Mouse (Mus musculus) duodenum, adult 2 months (tissue): ENCODE data around the gene Ccpg1. TPM values are rescaled to one million over a fixed set of nuclear protein-coding genes. Genes with fewer than 3 reads are reported as not detected.

Experiments used
- polyA plus RNA-seq: library from polyadenylated mRNA; depleted of rRNA; stranded (reverse); fragments of >200 nt; gene quantifications from 2 replicates; pipeline ENCODE4 v1.2.3, GENCODE M21; 2012; ENCODE audit warnings: low replicate concordance; rRNA removed

Gene Ccpg1
- polyA plus RNA-seq: 1.7 and 3.1 TPM in 2 replicates

DNA sequence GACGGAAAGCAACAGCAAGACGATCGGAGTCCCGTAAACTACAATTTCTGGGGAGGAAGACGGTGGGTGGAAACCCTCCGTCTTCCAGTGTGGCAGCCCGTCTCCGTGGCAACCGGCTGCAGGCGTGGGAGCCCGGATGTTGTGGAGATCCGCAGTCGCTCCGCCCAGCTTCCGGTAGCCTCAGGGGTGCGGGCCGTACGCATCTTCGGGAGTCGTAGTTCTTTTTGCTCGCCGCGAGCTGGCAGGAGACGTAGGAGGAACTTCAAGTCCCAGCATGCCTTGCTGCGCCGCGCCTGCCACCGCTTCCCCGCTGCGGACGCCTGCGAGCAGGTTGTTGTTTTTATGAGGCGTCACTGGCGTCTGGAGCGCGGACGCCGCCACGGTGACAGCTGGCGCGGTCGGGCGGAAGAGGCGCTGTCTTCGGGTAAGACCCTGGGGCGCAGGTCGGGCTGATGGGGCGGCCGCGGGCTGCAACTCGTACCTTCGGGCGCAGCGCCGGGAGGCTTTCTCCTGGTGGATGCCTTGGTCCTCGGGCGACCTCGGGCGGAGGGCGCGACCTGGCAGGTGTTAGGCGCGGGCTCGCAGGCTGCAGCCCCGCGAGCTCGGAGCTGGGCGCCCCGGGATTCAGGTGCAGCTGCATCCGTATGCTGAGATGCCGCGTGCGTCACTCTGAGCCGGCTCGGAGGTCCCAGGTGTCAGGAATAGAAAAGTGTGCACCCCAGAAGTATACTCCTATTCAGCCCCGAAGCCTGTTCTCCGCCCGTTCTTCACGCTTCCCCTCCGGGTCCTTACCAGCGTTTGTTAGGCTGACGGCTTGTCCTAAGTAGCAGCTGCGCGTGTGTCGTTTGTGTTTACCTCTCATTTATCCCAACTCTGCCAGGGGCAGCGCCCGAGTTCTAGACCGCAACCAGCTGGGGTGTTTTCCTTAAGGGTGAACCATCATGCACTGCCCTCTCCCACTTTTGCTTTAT lies at the start of gene Ccpg1, which contains the start of gene Ccpg1os:
TSS of gene Ccpg1 (plus strand) at position 180 of the 971 bp plus-strand sequence.
TSS of gene Ccpg1os (minus strand) at position 133 of the 971 bp plus-strand sequence.

DNA sequence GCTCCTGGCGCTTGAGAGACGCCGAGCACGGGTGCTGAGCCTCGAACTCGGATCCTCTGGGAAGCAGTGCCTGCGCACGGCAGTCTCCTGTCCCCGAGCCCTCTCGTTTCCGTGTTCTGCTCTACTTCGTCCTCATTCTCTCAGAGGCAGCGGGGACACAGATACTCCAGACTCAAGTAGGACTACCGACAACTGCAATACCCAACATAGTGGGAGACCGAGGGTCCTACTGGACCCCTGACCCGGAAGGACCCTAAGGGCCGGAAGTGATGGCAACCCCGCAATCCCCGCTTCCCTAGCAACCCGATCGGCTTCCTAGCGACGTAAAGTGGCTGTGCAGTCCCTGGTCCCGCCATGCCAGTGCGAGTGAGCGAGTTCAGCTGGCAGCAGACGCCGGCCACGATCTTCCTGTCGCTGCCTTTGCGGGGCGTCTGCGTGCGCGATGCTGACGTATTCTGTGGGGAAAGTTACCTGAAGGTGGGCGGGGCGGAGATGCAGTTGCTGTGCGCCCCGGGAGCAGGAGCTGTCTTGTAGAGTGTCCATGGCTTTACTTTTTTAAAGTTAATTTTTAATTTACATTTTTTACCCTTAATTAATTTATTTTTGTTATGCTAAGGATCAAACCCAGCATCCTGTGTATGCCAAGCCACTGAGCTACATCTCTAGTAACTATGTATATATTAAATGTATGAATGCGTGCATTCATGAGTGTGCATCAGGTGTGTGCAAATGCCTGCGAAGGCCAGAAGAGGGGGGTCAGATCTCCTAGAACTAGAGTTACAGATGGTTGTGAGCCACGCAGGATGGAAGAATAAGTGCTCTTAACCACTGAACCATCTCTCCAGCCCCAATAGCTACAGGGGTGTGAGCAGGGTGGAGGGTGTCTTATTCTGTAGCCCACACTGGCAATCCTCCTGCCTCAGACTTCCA lies 26.4 kb upstream of the Ccpg1 start, which contains the start of the genes Dyx1c1 and Gm44503:
TSS of gene Dyx1c1 (plus strand) at position 265 of the 930 bp plus-strand sequence.
TSS of gene Gm44503 (plus strand) at position 332 of the 930 bp plus-strand sequence.

DNA sequence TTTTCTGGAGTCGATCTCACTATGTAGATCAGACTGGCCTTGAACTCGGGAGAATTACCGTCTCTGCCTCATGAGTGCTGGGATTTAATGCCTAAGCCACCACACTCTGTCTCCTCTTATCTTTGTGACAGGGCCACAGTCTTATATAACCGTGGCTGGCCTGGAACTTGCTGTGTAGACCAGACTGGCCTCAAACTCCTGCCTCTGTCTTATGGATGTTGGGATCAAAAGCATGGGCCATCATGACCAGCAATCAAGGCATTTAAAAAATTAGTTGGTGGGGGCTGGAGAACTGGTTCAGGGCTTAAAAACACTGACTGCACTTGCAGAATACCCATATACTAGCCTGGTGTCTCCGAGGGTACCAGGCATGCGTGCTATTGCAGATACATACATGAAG lies 54.9 kb downstream of the Ccpg1 start, which contains the start of gene Pigb:
TSS of gene Pigb (minus strand) at position 299 of the 400 bp plus-strand sequence.

DNA sequence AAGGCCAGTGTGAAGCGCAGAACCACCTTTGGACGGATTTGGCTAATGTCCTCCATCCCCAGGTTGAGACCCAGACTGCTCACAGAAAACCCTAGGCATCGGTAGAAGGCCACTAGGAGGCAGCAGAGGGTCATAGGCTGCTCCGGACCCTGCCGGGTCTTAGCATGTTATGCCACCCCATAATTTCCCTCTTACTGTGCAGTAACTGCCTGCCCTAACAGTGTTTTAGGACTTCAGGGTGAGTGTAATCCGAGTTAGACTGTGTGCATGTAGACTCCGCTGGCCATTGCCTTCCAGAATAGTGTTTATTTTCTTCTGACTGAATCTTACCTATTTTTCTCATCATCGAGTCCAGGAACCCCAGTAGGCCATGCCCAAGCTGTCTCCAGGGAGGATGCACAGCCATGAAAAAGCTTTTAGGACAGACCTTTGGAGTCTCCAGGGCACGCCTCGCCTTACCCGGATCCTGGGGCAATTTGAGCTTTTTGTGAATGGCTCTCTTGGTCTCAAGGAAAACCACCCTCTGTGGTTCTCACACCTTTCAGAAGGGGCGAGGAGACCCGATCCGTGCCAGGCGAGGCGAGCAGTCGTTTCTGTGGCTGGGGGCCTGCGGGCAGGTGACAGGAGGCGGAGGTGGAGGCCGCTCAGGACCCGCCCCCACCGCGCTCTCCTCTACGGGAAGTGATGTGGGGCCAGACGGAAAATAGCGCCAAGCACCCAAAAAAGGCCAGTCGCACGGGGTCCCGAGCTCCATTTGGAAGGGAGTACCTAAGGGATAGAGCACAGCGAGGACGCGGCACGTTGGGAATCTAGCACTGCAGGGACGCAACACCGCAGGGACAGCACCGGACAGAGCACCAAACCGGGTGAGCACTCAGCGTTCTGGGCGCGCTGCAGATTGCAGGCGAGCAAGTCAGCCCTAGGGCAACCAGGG lies 59.2 kb downstream of the Ccpg1 start, which contains the start of gene Rab27a:
TSS of gene Rab27a (plus strand) at position 709 of the 934 bp plus-strand sequence.

Other genes starting within 250 kb of the Ccpg1 start
- gene Prtg, start 178.6 kb upstream of the Ccpg1 start, polyA plus RNA-seq: 0.01 and 0.06 TPM in 2 replicates
- 0.07 and 0.08 TPM in 2 replicates for gene Pygo1, start 59.8 kb upstream of the Ccpg1 start, polyA plus RNA-seq
- not detected in 2 replicates for gene Dyx1c1, start 26.6 kb upstream of the Ccpg1 start, polyA plus RNA-seq
- gene Gm44503, start 26.6 kb upstream of the Ccpg1 start, polyA plus RNA-seq: not detected in 2 replicates
- gene Ccpg1os, start within 50 bp of the Ccpg1 start, polyA plus RNA-seq: 1.3 and 4.1 TPM in 2 replicates
- gene Pigb, start 54.9 kb downstream of the Ccpg1 start, polyA plus RNA-seq: 2.5 and 4.8 TPM in 2 replicates
- gene Rab27a, start 59.4 kb downstream of the Ccpg1 start, polyA plus RNA-seq: 2.4 and 6.2 TPM in 2 replicates
- 0.30 and 0.56 TPM in 2 replicates for gene Khdc3, start 116.4 kb downstream of the Ccpg1 start, polyA plus RNA-seq
- gene Gm20509, start 117.0 kb downstream of the Ccpg1 start, polyA plus RNA-seq: not detected in 2 replicates
- gene Rsl24d1, start 128.0 kb downstream of the Ccpg1 start, polyA plus RNA-seq: 2.7 and 2.9 TPM in 2 replicates